Mouse (Mus musculus) lung, postnatal 0 days (tissue): Measurements from ENCODE around the gene Sipa1l2.

ENCODE experiments used
- CTCF ChIP-seq: IDR thresholded peaks from 2 replicates; pipeline ENCODE4 v1.5.1; 2016; ENCODE audit warnings: antibody characterized with exemption, mild to moderate bottlenecking
- EP300 ChIP-seq: IDR thresholded peaks from 2 replicates; pipeline ENCODE4 v1.6.1; 2016; ENCODE audit warnings: antibody characterized with exemption, mild to moderate bottlenecking, control low read depth

DNA sequence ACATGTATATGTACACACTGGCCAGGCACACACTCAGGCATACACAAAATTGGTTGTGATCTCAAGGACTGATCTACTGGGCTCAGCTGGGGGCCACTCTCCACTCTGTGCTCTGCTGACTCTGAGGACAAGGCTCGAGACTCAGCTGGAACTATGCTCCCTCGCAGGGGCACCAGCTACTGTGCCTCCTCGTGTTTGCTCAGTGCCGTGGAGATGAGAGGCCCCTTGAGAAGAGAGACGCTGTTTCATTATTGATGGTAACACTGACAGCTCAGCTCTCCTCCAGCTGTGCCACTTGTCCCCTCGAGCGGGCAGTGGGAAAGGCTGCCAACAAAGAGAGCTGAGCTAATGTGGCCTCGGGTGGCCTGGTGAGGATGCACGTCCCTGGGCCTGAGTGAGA, 161.9 kb downstream of the Sipa1l2 start:
- TF ChIP-seq CTCF (no peak), EP300 (no peak)
